Mouse (Mus musculus) heart, embryonic 11.5 days (tissue): ENCODE measurements around the gene Ptpn5. TPM values are rescaled to one million over a fixed set of nuclear protein-coding genes. Genes with fewer than 3 reads are reported as not detected.

Experiments used
- ATAC-seq: fragments of 200-750 bp; cut with Nextera tagmentation; replicated peaks from 2 replicates; pipeline ENCODE4 v1.8.0; 2017; ENCODE audit warnings: moderate library complexity; ENCODE audit not compliant: insufficient number of reproducible peaks, low FRiP score, low TSS enrichment
- H3K27ac ChIP-seq: fragments of 300-500 bp; sonication (generic); 2 replicates; pipeline ENCODE4 v1.5.1; 2014; ENCODE audit warnings: mild to moderate bottlenecking, low read depth, low read length
- H3K27me3 ChIP-seq: fragments of 300-500 bp; sonication (generic); 2 replicates; pipeline ENCODE4 v1.6.1; 2014; ENCODE audit warnings: mild to moderate bottlenecking, low read length, mixed read lengths; ENCODE audit not compliant: control insufficient read depth, insufficient read depth
- H3K36me3 ChIP-seq: fragments of 300-500 bp; sonication (generic); 2 replicates; pipeline ENCODE4 v1.6.1; 2014; ENCODE audit warnings: mild to moderate bottlenecking, low read length, moderate library complexity, mixed read lengths; ENCODE audit not compliant: control insufficient read depth, insufficient read depth
- H3K4me1 ChIP-seq: fragments of 300-500 bp; sonication (generic); 2 replicates; pipeline ENCODE4 v1.6.1; 2014; ENCODE audit warnings: low read length; ENCODE audit not compliant: control insufficient read depth, insufficient read depth
- H3K4me2 ChIP-seq: fragments of 300-500 bp; sonication (generic); 2 replicates; pipeline ENCODE4 v1.6.1; 2014; ENCODE audit warnings: mild to moderate bottlenecking, moderate library complexity
- H3K4me3 ChIP-seq: fragments of 300-500 bp; sonication (generic); 2 replicates; pipeline ENCODE4 v1.5.1; 2014; ENCODE audit warnings: low read depth, low read length
- H3K9ac ChIP-seq: fragments of 300-500 bp; sonication (generic); 2 replicates; pipeline ENCODE4 v1.6.1; 2014; ENCODE audit warnings: mild to moderate bottlenecking, low read depth, low read length, moderate library complexity
- H3K9me3 ChIP-seq: fragments of 300-500 bp; sonication (generic); replicated peaks from 2 replicates; pipeline ENCODE4 v1.6.1; 2016; ENCODE audit warnings: low read length; ENCODE audit not compliant: control insufficient read depth
- WGBS: fragments of 180-500 bp; shearing (Covaris S2); extraction: QIAGEN DNeasy Blood & Tissue Kit; methylation state at CpG from one replicate; pipeline ENCODE4 v1.1.7; 2014; ENCODE audit not compliant: insufficient replicate concordance; 5-methylcytosine and 5-hydroxymethylcytosine counted together
- polyA plus RNA-seq: library from polyadenylated mRNA; unstranded; fragments of >200 nt; fragmentation: Nextera tagmentation; extraction: Ambion mirVana; gene quantifications from 2 replicates; pipeline ENCODE4 v1.2.1, GENCODE M21; 2014

Ptpn5 gene
- polyA plus RNA-seq, 1 experiment from 2014 or later = 0.07 TPM

DNA sequence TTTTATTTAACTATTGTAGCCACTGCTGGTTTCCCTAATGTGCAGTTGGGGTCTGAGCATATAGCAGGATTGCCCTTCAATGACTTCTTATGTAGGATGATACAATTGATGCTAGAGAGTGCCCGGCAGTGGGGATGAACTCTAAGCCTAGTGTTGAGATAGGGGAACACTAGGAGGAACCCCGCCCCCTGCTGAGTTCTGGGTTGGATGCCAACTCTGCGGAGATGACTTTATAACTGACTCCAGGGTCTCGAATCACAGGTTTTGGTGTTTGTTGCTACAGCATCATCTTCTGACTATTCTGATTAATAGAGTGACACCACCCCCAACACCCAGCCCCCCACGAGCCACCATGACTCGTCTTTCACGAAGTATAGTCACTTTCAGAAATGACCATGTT is 14.8 kb upstream of the Ptpn5 start:
- no peak overlapping the region for H3K9ac ChIP-seq
- no peak for ATAC-seq
- no peak overlapping the region for H3K27ac ChIP-seq
- no peak overlapping the region for H3K4me2 ChIP-seq
- H3K4me1 ChIP-seq = no peaks in the 10 kb centered on the region
- no peaks in the 10 kb centered on the region for H3K27me3 ChIP-seq
- no peak overlapping the region for H3K4me3 ChIP-seq
- WGBS = 77% methylated on average over 7 of the region's 7 CpGs
- H3K9me3 ChIP-seq = no peaks in the 10 kb centered on the region
- H3K36me3 ChIP-seq = no peaks in the 10 kb centered on the region

DNA sequence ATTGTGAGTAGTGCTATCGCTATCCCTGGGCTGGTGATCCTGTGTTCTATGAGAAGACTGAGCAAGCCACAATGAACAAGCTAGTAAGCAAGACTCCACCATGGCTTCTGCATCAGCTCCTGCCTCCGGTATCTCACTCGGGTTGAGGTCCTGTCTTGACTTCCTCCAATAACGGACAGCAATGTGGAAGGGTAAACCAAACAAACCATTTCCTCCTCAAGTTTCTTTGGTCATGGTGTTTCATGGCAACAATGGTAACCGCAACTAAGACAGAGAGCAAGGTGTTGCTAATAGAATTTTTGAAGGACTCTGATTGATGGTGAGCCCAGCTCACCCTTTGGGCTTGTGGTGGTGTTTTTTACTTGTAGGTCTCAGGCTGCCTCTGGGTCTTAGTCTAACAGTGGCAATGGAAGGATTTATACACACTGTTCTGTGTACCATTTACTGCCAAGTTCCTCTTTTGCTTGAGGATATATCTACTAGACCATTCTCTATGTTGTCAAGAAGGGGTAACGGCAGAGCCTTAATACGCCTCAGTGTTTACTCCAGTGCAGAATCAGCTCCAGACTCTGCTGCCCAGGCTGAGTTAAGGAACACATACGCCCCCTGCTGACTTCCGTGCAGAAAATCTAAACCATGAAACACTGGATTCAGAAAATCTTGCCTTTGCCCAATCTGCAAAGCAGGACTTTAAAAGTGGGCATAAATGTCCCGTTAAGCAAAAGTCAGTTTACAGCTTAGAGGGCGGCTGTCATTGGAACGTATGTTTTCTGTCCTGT is 12.7 kb upstream of the Ptpn5 start:
- H3K4me1 ChIP-seq = no peaks in the 10 kb centered on the region
- H3K4me3 ChIP-seq = no peak overlapping the region
- H3K27ac ChIP-seq = no peak overlapping the region
- no peak for ATAC-seq
- H3K36me3 ChIP-seq = no peaks in the 10 kb centered on the region
- H3K27me3 ChIP-seq = no peaks in the 10 kb centered on the region
- no peaks in the 10 kb centered on the region for H3K9me3 ChIP-seq
- H3K9ac ChIP-seq = no peak overlapping the region
- 54% methylated on average over 12 of the region's 12 CpGs for WGBS
- H3K4me2 ChIP-seq = no peak overlapping the region

DNA sequence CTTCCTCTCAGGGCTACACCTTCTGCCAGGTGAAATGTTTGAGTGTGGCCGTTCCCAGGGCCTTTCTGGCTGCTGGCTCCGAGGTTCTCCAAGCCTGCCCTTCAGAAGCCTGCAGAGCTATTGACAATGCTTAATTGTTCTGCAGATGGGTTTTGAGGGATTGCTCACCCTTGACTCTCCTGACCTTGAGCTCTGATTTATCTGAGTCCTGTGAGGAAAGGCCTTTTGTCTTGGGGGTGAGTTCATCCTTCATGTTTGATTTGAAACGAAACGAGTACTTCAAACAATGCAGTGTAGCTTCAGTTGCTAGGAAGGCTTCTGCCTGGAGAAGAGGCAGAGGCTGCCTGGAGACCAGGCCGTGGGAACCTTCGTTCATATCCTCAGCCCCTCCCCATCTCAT is 10.8 kb upstream of the Ptpn5 start:
- H3K36me3 ChIP-seq = no peaks in the 10 kb centered on the region
- H3K4me2 ChIP-seq = no peak overlapping the region
- no peak overlapping the region for H3K4me3 ChIP-seq
- no peak for ATAC-seq
- H3K9ac ChIP-seq = no peak overlapping the region
- H3K9me3 ChIP-seq = no peaks in the 10 kb centered on the region
- H3K27me3 ChIP-seq = no peaks in the 10 kb centered on the region; the same call in 1 of the 2 replicates
- no peak overlapping the region for H3K27ac ChIP-seq
- no peaks in the 10 kb centered on the region for H3K4me1 ChIP-seq
- 37% methylated on average over 6 of the region's 6 CpGs for WGBS

DNA sequence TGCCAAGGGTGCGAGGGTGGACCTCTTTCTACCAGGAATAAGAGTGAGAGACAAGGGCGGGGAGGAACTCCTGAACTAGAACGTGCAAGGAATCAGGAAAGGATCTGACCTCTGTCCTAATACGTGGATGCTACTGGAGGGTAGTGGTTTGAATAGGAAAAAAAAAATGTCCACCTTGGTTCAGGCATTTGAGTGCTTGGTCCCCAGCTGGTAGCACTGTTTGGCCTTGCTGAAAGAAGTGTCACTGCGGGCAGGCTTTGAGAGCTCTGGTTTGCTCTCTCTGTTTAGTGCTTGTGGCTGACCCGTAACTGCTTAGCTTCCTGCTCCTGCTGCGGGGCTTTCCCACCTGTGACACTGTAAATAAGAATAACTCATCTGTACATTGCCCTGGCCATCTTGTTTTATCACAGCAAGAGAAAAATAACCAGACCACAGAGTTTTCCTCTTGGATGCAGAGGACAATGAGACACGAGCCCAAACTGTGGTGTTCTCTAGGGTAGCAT is 6.4 kb upstream of the Ptpn5 start:
- H3K27me3 ChIP-seq = peaks cover 7% of the 10 kb centered on the region
- H3K4me1 ChIP-seq = no peaks in the 10 kb centered on the region
- H3K27ac ChIP-seq = no peak overlapping the region
- H3K4me2 ChIP-seq = no peak overlapping the region
- H3K9me3 ChIP-seq = no peaks in the 10 kb centered on the region
- ATAC-seq = no peak
- H3K4me3 ChIP-seq = no peak overlapping the region
- no peaks in the 10 kb centered on the region for H3K36me3 ChIP-seq
- no peak overlapping the region for H3K9ac ChIP-seq
- WGBS = 68% methylated on average over 8 of the region's 8 CpGs

DNA sequence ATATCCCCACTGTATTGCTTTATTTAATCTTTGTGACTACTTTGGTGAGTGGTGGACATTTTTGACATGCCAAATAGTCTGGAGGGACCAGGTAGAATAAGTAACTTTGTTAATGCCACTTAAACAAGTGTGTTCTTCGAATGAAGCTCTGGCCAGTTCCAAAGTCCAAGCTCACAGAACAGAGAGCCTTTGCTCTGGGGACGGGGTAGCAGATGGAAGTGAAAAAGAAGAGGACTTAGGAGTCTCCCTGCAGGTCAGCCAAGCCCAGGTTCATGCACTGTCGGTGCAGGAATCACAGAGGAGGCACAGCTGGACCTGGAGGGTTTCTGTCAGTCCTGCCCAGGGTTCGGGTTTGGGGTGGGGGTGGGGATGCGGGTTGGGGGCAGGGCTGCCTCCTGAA is 1.1 kb upstream of the Ptpn5 start:
- Histone ChIP-seq H3K36me3 (no peaks in the 10 kb centered on the region), H3K4me3 (no peak overlapping the region), H3K4me2 (no peak overlapping the region), H3K4me1 (peaks cover 6% of the 10 kb centered on the region; the same call in 1 of the 2 replicates), H3K27me3 (peaks cover 60% of the 10 kb centered on the region), H3K9me3 (no peaks in the 10 kb centered on the region), H3K27ac (no peak overlapping the region), H3K9ac (no peak overlapping the region)
- 38% methylated on average over 5 of the region's 5 CpGs for WGBS
- ATAC-seq = no peak

DNA sequence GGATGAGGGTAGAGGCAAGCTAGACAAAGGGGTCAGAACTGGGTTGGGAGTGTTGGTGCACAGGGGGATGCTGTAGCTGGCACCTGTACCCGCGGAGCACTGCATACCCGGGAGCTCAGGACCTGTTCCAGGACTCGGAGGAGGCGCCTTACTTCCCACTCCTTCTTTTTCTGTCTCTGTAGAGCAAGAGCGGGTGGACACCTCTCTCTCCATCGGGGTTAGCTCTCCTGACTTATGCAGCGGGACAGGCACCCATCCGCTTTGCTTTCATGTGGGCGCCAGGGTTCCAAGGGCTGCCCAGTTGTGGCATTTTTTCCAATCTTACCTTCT is 588 bp downstream of the Ptpn5 start:
- peak overlapping the region; percentile 68 for H3K4me3 ChIP-seq
- no peak for ATAC-seq
- H3K4me2 ChIP-seq = peak overlapping the region; percentile 100
- 2% methylated on average over 10 of the region's 10 CpGs for WGBS
- peaks cover 6% of the 10 kb centered on the region; the same call in 1 of the 2 replicates for H3K4me1 ChIP-seq
- no peak overlapping the region for H3K9ac ChIP-seq
- no peaks in the 10 kb centered on the region for H3K36me3 ChIP-seq
- H3K27ac ChIP-seq = no peak overlapping the region
- H3K9me3 ChIP-seq = no peaks in the 10 kb centered on the region
- peaks cover 62% of the 10 kb centered on the region for H3K27me3 ChIP-seq

DNA sequence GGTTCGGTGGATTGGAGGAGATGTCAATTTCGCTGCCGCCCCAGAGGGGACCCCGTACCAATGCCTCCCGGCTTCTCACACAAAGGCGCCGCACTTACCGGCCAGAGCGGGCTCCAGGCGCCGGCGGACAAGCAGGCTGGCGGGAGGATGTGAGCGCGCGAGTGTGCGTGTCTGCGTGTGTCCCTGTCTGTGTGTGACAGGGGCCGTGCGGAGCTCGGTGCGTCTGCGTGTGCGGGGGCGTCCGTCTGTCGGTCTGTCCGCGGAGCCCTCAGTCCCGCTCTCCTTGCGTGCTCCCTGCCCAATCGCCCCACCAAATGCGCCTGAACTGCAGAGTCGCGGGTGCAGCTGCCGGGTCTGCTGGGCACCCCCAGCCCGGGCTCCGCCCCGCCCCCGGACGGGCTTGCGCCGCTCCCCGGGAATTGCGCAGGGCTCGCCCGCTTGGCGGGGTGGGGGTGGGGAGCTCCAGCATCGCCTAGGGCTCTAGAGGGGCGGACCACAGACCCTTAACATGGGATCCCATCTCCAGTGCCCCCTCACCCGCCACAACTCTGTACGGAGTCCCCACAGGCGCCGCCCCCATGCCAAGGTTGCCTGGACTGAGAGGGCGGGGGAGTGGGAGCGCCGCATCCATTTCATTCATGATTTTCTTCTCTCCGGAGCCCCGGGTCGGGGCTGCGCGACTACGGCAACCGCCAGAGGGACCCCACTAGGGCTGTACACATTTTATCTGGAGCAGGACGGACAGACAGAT is 1.1 kb downstream of the Ptpn5 start:
- Histone ChIP-seq H3K4me1 (peaks cover 6% of the 10 kb centered on the region; the same call in 1 of the 2 replicates), H3K4me3 (peak overlapping the region; percentile 68), H3K9ac (peak overlapping the region; percentile 63), H3K9me3 (no peaks in the 10 kb centered on the region), H3K36me3 (no peaks in the 10 kb centered on the region), H3K27me3 (peaks cover 62% of the 10 kb centered on the region), H3K4me2 (peak overlapping the region; percentile 100), H3K27ac (no peak overlapping the region)
- ATAC-seq = peak; percentile 50; the same call in 1 of the 2 replicates
- WGBS = 1% methylated on average over 62 of the region's 65 CpGs

DNA sequence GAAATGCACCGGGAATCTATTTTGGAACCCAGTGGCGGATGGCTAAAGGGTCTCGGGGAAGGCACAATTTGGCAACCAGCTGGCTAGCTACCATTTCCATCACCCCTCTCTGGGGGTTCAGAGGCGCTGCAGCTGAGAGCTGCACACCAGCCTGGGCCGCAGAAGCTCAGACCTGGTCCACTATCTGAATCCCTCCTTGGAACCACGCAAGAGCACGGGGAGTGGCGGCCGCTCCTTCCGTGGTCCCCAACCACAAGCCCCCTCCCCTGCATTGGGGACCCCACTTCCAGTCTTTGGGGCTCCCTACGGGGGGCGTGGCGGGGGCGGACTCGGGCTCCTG is 1.7 kb downstream of the Ptpn5 start:
- no peak for ATAC-seq
- Histone ChIP-seq H3K4me3 (peak overlapping the region; percentile 68), H3K4me1 (peaks cover 6% of the 10 kb centered on the region; the same call in 1 of the 2 replicates), H3K27me3 (peaks cover 62% of the 10 kb centered on the region), H3K4me2 (peak overlapping the region; percentile 100), H3K36me3 (no peaks in the 10 kb centered on the region), H3K27ac (no peak overlapping the region), H3K9me3 (no peaks in the 10 kb centered on the region), H3K9ac (peak overlapping the region; percentile 63; the same call in 1 of the 2 replicates)
- 3% methylated on average over 15 of the region's 15 CpGs for WGBS
